ENCODE assay signal across 8 mouse cellular contexts in genomic region chr19:6418233-6418879, GRCm38 (mm10). TPM values are rescaled to one million over a fixed set of nuclear protein-coding genes. Genes with fewer than 3 reads are reported as not detected.
DNase-seq lines count a peak whose midpoint lies in the region; ATAC-seq lines count a peak whose summit lies in the region.

Gene Nrxn2 (plus strand): TSS chr19:6418731.

- H3K9ac ChIP-seq in intestine, embryonic 15.5 days: peak within 1 kb of the TSS; percentile 49

- ATAC-seq in intestine, embryonic 15.5 days: peak; percentile 84

- peak within 1 kb of the TSS; percentile 96 for H3K4me2 ChIP-seq in intestine, embryonic 15.5 days (replicated peaks)

- no peaks in the 10 kb centered on the region for H3K36me3 ChIP-seq in intestine, embryonic 15.5 days

- peaks cover 15% of the 10 kb centered on the region; the same call in 1 of the 2 replicates for H3K4me1 ChIP-seq in intestine, embryonic 15.5 days (replicated peaks)

- H3K4me3 ChIP-seq in intestine, embryonic 15.5 days (replicated peaks): peak within 1 kb of the TSS; percentile 44

- H3K27ac ChIP-seq in intestine, embryonic 15.5 days: no peak within 1 kb of the TSS; the same call in 1 of the 2 replicates

- no peaks in the 10 kb centered on the region for H3K9me3 ChIP-seq in intestine, embryonic 15.5 days

- intact Hi-C loops in left cerebral cortex, postnatal 14 days (cut with DNase I): loop anchor here (5.0 kb wide), 1 partner anchor 34 kb away; no protein-coding TSS in a partner anchor

- under 1% methylated on average over 34 of the region's 46 CpGs for WGBS in intestine, embryonic 15.5 days

- DNase-seq in adrenal gland, adult 2 months: peak; percentile 91
- peak; percentile 94 for DNase-seq in embryo, embryonic 11 days
- peak; percentile 84 for DNase-seq in gastrocnemius, postnatal 25 days
- DNase-seq in left cerebral cortex, postnatal 14 days (ENCODE audit: low spot score in 2 of 2): peak; percentile 95 to 96
- peak; percentile 89 for DNase-seq in mesoderm, embryonic 11.5 days (ENCODE audit: low read depth, low spot score)
- DNase-seq in right cerebral cortex, postnatal 25 days: peak; percentile 94
- peak; percentile 75 for DNase-seq in yolk sac, embryonic 10.5 days (ENCODE audit: low spot score)

- peaks cover 52% of the 10 kb centered on the region for H3K27me3 ChIP-seq in intestine, embryonic 15.5 days (replicated peaks)

RNA-seq across cellular contexts. Expression of gene Nrxn2, which starts in this region (rescaled TPM):
- 10 to 100 TPM; 12.1 to 14.0 TPM for total RNA-seq in adrenal gland, adult 2 months (2021)
- polyA plus RNA-seq in adrenal gland, adult 2 months (2012; rRNA removed): 14.3 and 18.1 TPM in 2 replicates
- 1 to 10 TPM in 1 of 2 experiments, under 1 TPM in 1; 0.91 to 1.4 TPM for total RNA-seq in gastrocnemius, postnatal 25 days (2021)
- 1.1 and 2.0 TPM in 2 replicates for polyA plus RNA-seq in intestine, embryonic 15.5 days (2015; fragmentation: Nextera tagmentation; extraction: Ambion mirVana)
- 100 to 1,000 TPM; 700 to 756 TPM for total RNA-seq in left cerebral cortex, postnatal 14 days (2021)

Comparison
In these comparisons a context has a peak if more than half of its experiments do, and no peak if none do; other contexts are left out.
1. RNA of gene Nrxn2 (total RNA-seq): 700 to 756 TPM in left cerebral cortex, postnatal 14 days; 12.1 to 14.0 TPM in adrenal gland, adult 2 months and 0.91 to 1.4 TPM in gastrocnemius, postnatal 25 days; every median in the first group is over 10 times any median in the second.
2. Peak in every context shown above with its lines, with median percentiles within 50 percentile points of each other: DNase-seq.